Mouse (Mus musculus): ENCODE results near the gene Bcam.

Gene Bcam

GRCm38 (mm10) chr7:19785874-19786458 is 15.2 kb upstream of the Bcam start:
- DNase-seq (ENCODE audit: low read depth, low spot score): no peak

- no peak for DNase-seq (ENCODE audit: low read depth, low spot score)
Measured at GRCm38 (mm10) chr7:19784764-19785535, 14.1 kb upstream of the Bcam start.

GRCm38 (mm10) chr7:19783630-19784029 is 12.8 kb upstream of the Bcam start:
- no peak for DNase-seq (ENCODE audit: low read depth, low spot score)

- DNase-seq (ENCODE audit: low read depth, low spot score): peak; percentile 23
Measured at GRCm38 (mm10) chr7:19782645-19783044, 11.8 kb upstream of the Bcam start.

GRCm38 (mm10) chr7:19781741-19782140 is 10.9 kb upstream of the Bcam start:
- DNase-seq (ENCODE audit: low read depth, low spot score): no peak

- DNase-seq (ENCODE audit: low read depth, low spot score): no peak
Measured at GRCm38 (mm10) chr7:19779903-19780302, 9.1 kb upstream of the Bcam start.

- no peak for DNase-seq (ENCODE audit: low read depth, low spot score)
Measured at GRCm38 (mm10) chr7:19778645-19779044, 7.8 kb upstream of the Bcam start.

GRCm38 (mm10) chr7:19777049-19777723 is 6.4 kb upstream of the Bcam start:
- DNase-seq (ENCODE audit: low read depth, low spot score): no peak

GRCm38 (mm10) chr7:19771682-19772081 is 866 bp upstream of the Bcam start:
- no peak for DNase-seq (ENCODE audit: low read depth, low spot score)

GRCm38 (mm10) chr7:19770375-19770754 is 451 bp downstream of the Bcam start:
- no peak for DNase-seq (ENCODE audit: low read depth, low spot score)

GRCm38 (mm10) chr7:19769434-19770374 is 1.1 kb downstream of the Bcam start:
- DNase-seq (ENCODE audit: low read depth, low spot score): no peak

- DNase-seq (ENCODE audit: low read depth, low spot score): no peak
Measured at GRCm38 (mm10) chr7:19769001-19769400, 1.8 kb downstream of the Bcam start.

- DNase-seq (ENCODE audit: low read depth, low spot score): no peak
Measured at GRCm38 (mm10) chr7:19768251-19768650, 2.6 kb downstream of the Bcam start.

GRCm38 (mm10) chr7:19764581-19764980 is 6.2 kb downstream of the Bcam start:
- no peak for DNase-seq (ENCODE audit: low read depth, low spot score)

- DNase-seq (ENCODE audit: low read depth, low spot score): no peak
Measured at GRCm38 (mm10) chr7:19763829-19764477, 6.9 kb downstream of the Bcam start.

GRCm38 (mm10) chr7:19762283-19762682 is 8.5 kb downstream of the Bcam start:
- no peak for DNase-seq (ENCODE audit: low read depth, low spot score)

- no peak for DNase-seq (ENCODE audit: low read depth, low spot score)
Measured at GRCm38 (mm10) chr7:19760021-19760420, 10.8 kb downstream of the Bcam start.

GRCm38 (mm10) chr7:19758623-19759022 is 12.2 kb downstream of the Bcam start:
- DNase-seq (ENCODE audit: low read depth, low spot score): no peak

- DNase-seq (ENCODE audit: low read depth, low spot score): no peak
Measured at GRCm38 (mm10) chr7:19755851-19756786, 14.7 kb downstream of the Bcam start.

- DNase-seq (ENCODE audit: low read depth, low spot score): no peak
Measured at GRCm38 (mm10) chr7:19755008-19755407, 15.8 kb downstream of the Bcam start.

All from 3T3-L1 (cell line).